Mouse (Mus musculus): ENCODE data around the gene Rtf1. TPM values are rescaled to one million over a fixed set of nuclear protein-coding genes. Genes with fewer than 3 reads are reported as not detected.
"Not testable (repeated sequence)": the region's sequence is repeated elsewhere in the genome, so short reads cannot be mapped to it uniquely, and the experiment has no call there.

Rtf1 gene
- polyA plus RNA-seq (2016; fragmentation: Nextera tagmentation; extraction: Ambion mirVana): 77.8 and 78.3 TPM in 2 replicates

DNA sequence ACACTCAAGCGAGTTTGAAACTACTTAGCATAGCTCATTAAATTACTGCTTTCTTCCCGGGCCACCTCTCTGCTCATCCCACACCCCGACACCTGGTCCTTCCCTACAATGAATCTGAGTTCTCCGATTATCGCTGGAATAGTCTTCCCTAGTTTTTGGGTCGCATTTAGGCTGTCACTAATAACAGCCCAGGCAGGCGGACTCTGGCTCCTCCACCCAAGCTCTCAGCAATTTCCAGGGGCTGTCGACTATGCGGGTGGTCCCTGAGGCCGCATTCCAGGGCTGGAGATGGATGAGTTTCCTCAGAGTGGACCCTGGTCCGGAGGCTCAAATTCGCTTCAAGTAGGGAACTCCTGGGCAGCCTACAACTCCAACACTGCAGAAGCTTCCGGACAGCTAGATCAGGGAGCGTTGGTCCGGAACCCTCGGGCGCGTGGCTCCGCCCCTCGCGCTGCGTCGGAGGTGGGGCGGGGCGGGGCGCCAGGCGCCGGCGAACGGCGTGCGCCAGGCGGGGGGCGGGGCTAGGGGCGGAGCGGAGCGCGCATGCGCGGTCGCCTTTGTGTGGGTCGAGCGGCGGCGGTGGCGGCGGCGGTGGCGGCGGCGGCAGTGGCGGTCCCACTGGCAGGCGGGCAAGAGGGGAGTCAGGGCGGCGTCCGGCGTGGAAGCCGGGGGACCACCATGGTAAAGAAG lies at the start of gene Rtf1:
Gene Rtf1 (plus strand): TSS at position 544 of the 690 bp plus-strand sequence.
- under 1% methylated on average over 47 of the region's 58 CpGs for WGBS
- Histone ChIP-seq H3K9me3 (replicated peaks) (no peaks in the 10 kb centered on the region), H3K4me3 (peak within 1 kb of the TSS; percentile 99), H3K4me2 (replicated peaks) (peak within 1 kb of the TSS; percentile 89), H3K4me1 (peaks cover 17% of the 10 kb centered on the region), H3K36me3 (no peaks in the 10 kb centered on the region), H3K27ac (peak within 1 kb of the TSS; percentile 77), H3K9ac (peak within 1 kb of the TSS; percentile 98), H3K27me3 (no peaks in the 10 kb centered on the region)
- ATAC-seq (ENCODE audit: low FRiP score): peak; percentile 95

DNA sequence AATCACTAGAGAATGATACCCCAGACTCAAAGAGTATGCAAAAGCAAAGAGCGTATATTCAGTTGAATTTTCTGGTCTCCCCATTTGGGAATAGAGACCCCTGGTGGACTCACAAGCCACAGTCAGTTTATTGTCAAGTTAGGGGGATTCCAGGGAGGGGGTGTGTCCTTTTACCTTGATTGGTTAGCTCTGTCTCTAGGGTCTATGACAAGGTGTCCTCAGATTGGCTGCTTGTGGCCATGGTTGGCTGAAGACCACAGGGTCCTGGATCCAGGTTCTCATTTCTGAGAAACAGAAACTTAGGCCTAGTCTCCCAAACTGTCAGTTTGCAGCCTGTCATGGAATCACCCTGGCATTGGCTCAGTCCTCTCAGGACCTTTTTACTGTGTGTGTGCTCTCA lies 38.1 kb upstream of the Rtf1 start:
- no peaks in the 10 kb centered on the region for H3K27me3 ChIP-seq
- ATAC-seq (ENCODE audit: low FRiP score): no peak
- H3K9me3 ChIP-seq (replicated peaks): no peaks in the 10 kb centered on the region
- WGBS: 91% methylated on average over 1 of the region's 1 CpGs
- no peak overlapping the region for H3K4me2 ChIP-seq (replicated peaks)
- peaks cover 68% of the 10 kb centered on the region for H3K36me3 ChIP-seq
- H3K27ac ChIP-seq: no peak overlapping the region
- no peak overlapping the region for H3K9ac ChIP-seq
- H3K4me3 ChIP-seq: no peak overlapping the region
- H3K4me1 ChIP-seq: no peaks in the 10 kb centered on the region

DNA sequence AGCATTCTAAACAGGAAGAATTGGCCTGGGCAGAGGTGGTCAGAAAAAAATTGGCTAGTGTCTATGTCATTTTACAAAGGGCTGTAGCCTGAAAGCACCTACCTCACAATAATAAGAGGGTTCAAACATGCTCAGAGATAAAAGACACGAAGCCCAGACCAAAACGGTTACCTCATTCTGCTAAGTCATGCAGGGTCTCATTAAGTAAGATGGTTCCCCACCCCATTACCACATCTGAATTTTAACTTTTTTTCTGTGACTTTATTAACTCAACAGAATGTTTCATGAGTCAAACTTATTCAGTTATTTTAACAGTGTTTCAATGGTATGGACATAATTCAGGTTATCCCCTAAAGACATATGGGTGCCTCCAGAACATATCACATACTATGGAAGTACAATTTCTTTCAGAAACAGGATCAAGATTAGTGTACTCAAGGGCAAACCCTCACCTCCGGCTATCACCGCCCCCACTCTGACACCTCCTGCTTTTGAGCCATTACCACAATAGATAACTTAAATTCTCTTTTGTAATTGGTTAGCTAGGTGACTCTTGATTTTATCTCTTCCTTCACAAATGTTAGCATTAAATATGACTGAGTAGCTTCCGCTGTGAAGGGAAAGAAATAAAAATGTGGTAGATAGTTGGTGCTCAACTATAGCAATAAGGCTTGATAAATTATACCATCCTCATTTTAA lies 33.5 kb upstream of the Rtf1 start:
- Histone ChIP-seq H3K27ac (no peak overlapping the region), H3K36me3 (peaks cover 74% of the 10 kb centered on the region), H3K4me3 (no peak overlapping the region), H3K9me3 (replicated peaks) (no peaks in the 10 kb centered on the region), H3K4me1 (no peaks in the 10 kb centered on the region), H3K27me3 (no peaks in the 10 kb centered on the region), H3K4me2 (replicated peaks) (no peak overlapping the region), H3K9ac (no peak overlapping the region)
- WGBS: 94% methylated on average over 5 of the region's 5 CpGs
- ATAC-seq (ENCODE audit: low FRiP score): no peak

DNA sequence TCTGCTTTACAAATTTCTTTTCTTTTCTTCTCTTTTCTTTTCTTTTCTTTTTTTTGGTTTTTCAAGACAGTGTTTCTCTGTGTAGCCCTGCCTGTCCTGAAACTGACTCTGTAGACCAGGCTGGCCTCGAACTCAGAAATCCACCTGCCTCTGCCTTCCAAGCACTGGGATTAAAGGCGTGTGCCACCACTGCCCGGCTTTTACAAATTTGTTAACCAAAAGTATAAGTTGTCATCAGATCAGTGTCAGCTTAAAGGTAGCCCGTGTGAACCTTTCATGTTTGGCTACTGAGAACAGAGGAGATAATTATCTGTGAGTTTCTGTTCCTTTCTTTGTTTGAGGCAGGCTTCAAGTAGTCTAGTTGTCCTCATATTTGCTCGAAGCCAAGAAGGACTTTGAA lies 30.6 kb upstream of the Rtf1 start:
- H3K36me3 ChIP-seq: peaks cover 77% of the 10 kb centered on the region
- ATAC-seq (ENCODE audit: low FRiP score): no peak
- H3K9me3 ChIP-seq (replicated peaks): no peaks in the 10 kb centered on the region
- no peaks in the 10 kb centered on the region for H3K27me3 ChIP-seq
- no peak overlapping the region for H3K4me2 ChIP-seq (replicated peaks)
- H3K9ac ChIP-seq: no peak overlapping the region
- no peaks in the 10 kb centered on the region for H3K4me1 ChIP-seq
- no peak overlapping the region for H3K4me3 ChIP-seq
- 93% methylated on average over 5 of the region's 5 CpGs for WGBS
- no peak overlapping the region for H3K27ac ChIP-seq

DNA sequence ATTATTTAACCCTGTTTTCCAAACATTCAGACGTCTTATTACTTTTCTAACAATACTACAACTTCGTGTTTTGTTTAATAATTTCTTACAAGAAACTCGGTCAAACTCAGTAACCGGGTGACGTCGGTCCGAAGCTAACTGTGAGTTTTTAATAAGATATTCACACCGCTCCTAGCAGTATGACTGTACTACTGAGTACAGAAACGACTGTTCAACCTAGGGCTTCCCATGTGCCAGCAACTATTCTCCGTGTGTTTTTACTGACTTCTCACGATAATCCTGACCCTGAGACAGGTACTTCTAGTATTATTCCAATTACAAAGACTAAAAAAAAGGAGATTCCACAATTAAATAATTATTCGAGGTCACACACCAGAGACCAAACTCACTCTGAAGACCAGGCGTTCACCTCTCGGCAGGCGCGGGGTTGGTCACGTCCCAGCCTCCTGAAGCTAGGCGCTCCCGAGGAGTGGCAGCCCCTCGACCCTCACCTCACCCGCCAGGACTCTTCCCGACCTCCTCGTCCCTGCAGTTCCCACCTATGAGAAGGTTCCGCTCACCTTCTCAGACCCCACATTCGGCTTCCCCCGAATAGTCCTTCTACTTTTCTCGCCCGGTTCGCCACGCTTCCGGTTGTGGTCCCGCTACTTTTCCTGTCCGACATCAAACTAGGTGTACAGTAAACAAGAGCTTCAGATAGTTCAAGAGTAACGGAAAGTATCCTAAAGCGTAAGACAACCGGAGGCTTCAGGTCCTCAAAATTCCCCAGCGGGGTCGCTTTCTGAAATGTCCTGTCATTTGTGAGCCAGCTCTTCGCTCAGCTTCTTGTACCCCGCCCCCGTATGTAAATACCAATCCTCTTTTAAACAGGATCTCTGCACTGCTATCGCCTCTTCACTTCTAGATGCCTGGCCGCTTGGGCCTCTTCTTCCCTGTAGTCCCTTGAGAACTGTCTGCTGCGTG lies 12.4 kb upstream of the Rtf1 start, which contains the start of gene Ndufaf1:
Gene Ndufaf1 (minus strand): TSS at position 608 of the 963 bp plus-strand sequence.
- Histone ChIP-seq H3K4me2 (replicated peaks) (peak within 1 kb of the TSS; percentile 79), H3K9ac (peak within 1 kb of the TSS; percentile 77), H3K27ac (no peak within 1 kb of the TSS), H3K4me1 (peaks cover 10% of the 10 kb centered on the region), H3K4me3 (peak within 1 kb of the TSS; percentile 67), H3K27me3 (no peaks in the 10 kb centered on the region), H3K36me3 (peaks cover 21% of the 10 kb centered on the region), H3K9me3 (replicated peaks) (no peaks in the 10 kb centered on the region)
- ATAC-seq (ENCODE audit: low FRiP score): peak; percentile 67
- WGBS: 2% methylated on average over 44 of the region's 44 CpGs

DNA sequence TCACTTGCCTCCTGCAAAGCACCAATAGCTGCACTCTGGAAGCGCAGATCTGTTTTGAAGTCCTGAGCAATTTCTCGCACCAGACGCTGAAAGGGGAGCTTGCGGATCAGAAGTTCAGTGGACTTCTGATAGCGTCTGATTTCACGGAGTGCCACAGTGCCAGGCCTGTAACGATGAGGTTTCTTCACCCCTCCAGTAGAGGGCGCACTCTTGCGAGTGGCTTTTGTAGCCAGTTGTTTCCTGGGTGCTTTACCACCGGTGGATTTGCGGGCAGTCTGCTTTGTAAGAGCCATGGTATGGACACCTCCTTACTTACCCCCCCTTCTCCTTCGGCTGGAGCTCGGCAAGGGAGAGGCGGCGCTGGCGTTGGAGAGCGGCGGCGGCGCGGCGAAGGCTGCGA lies 9.1 kb upstream of the Rtf1 start:
- not testable (repeated sequence) for ATAC-seq (ENCODE audit: low FRiP score)

DNA sequence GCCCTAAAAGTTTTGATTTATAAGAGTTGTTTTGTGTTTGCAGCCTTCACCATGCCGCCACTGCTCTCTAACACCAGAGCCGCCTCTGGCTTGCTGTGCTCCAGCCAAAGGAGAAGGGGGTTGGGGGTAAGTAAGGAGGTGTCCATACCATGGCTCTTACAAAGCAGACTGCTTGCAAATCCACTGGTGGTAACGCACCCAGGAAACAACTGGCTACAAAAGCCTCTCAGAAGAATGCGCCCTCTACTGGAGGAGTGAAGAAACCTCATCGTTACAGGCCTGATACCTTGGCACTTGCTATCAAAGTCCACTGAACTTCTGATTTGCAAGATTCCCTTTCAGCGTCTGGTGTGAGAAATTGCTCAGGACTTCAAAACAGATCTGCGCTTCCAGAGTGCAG lies 5.9 kb upstream of the Rtf1 start:
- 16% methylated on average over 7 of the region's 7 CpGs for WGBS
- Histone ChIP-seq H3K36me3 (no peaks in the 10 kb centered on the region), H3K4me2 (replicated peaks) (no peak overlapping the region), H3K4me3 (no peak overlapping the region), H3K9me3 (replicated peaks) (no peaks in the 10 kb centered on the region), H3K9ac (no peak overlapping the region), H3K27ac (no peak overlapping the region), H3K4me1 (peaks cover under 1% of the 10 kb centered on the region; the same call in 1 of the 2 replicates), H3K27me3 (no peaks in the 10 kb centered on the region)
- no peak for ATAC-seq (ENCODE audit: low FRiP score)

More for the DNA sequence above, 9.1 kb upstream of the Rtf1 start:
- WGBS: 76% methylated on average over 22 of the region's 23 CpGs
- H3K4me2 ChIP-seq (replicated peaks); H3K4me1 ChIP-seq; H3K27me3 ChIP-seq; H3K9me3 ChIP-seq (replicated peaks); H3K27ac ChIP-seq; H3K4me3 ChIP-seq; H3K9ac ChIP-seq; H3K36me3 ChIP-seq: not testable (repeated sequence)

DNA sequence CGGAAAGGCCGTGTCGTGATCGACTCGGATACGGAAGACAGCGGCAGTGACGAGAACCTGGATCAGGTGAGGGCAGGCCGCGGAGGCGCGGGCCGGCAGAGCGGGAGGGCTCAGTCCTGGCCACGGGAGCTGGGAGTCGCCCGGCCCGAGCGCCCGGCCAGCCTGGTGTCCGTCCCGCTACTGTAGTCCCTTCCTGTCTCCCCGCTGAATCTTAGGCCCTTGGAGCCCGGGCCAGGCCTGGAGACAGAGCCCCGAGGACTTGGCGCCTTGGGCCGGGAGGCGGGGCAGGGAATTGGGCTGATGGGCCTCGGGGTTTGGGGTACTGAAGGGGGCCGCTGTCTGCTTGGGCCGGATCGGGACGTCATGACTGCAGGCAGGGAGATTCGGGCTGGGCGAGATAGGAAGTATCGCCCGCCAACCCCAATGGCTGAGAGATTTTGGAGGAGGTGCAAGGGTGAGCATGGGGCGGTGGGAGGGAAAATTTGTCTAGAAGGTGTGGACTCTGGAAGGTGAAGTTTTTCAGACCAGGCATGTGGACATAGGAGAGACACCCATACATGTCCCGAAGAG lies 432 bp downstream of the Rtf1 start:
- peak; percentile 89 for ATAC-seq (ENCODE audit: low FRiP score)

DNA sequence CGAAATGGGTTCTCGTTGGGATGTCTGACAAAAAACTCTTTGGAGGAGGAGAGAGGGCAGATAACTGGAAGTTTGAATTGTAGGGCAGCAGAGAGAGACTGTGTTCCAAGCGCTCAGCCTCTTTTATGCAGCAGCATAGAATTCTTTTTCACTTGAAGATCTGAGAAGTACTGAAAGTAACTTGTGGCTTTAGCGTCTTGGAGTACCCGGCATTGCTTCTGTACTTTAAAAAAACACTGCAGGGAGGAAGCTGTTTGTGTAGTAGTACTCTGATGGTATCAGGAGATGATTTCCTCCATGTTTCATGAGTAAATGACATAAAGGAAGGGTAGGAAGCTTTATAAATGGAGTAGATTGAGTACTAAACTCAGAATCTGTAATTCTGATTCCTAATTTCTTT lies 963 bp downstream of the Rtf1 start:
- WGBS: 6% methylated on average over 5 of the region's 5 CpGs

More for the DNA sequence above, 432 bp downstream of the Rtf1 start:
- Histone ChIP-seq H3K9me3 (replicated peaks) (no peaks in the 10 kb centered on the region), H3K27me3 (no peaks in the 10 kb centered on the region), H3K4me3 (peak overlapping the region; percentile 99), H3K27ac (peak overlapping the region; percentile 77), H3K9ac (peak overlapping the region; percentile 98), H3K4me1 (peaks cover 17% of the 10 kb centered on the region), H3K4me2 (replicated peaks) (peak overlapping the region; percentile 89), H3K36me3 (no peaks in the 10 kb centered on the region)
- WGBS: under 1% methylated on average over 35 of the region's 39 CpGs

DNA sequence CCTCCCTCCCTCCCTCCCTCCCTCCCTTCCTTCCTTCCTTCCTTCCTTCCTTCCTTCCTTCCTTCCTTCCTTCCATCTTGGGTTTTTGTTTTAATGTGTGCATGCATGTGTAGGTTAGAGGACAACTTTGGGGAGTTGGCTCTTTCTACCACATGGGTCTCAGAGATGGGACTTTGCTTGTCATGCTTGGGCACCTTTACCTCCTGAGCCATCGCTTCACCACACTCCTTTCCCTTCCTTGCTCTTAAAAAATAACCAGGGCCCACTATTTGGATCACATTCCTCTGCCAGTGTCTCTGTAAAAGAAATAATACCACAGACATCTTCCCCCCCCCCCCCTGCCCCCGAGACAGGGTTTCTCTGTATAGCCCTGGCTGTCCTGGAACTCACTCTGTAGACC lies 8.8 kb downstream of the Rtf1 start:
- Histone ChIP-seq H3K27me3 (no peaks in the 10 kb centered on the region), H3K4me1 (no peaks in the 10 kb centered on the region), H3K36me3 (peaks cover 12% of the 10 kb centered on the region; the same call in 1 of the 2 replicates), H3K9ac (no peak overlapping the region), H3K9me3 (replicated peaks) (no peaks in the 10 kb centered on the region), H3K27ac (no peak overlapping the region), H3K4me2 (replicated peaks) (no peak overlapping the region), H3K4me3 (no peak overlapping the region)
- WGBS: 93% methylated on average over 2 of the region's 2 CpGs
- no peak for ATAC-seq (ENCODE audit: low FRiP score)

More for the DNA sequence above, 963 bp downstream of the Rtf1 start:
- H3K27ac ChIP-seq: no peak overlapping the region
- no peaks in the 10 kb centered on the region for H3K27me3 ChIP-seq
- H3K9me3 ChIP-seq (replicated peaks): no peaks in the 10 kb centered on the region
- no peaks in the 10 kb centered on the region for H3K36me3 ChIP-seq
- H3K4me2 ChIP-seq (replicated peaks): peak overlapping the region; percentile 89
- H3K4me3 ChIP-seq: peak overlapping the region; percentile 99
- no peak for ATAC-seq (ENCODE audit: low FRiP score)
- peak overlapping the region; percentile 98 for H3K9ac ChIP-seq
- peaks cover 17% of the 10 kb centered on the region for H3K4me1 ChIP-seq

DNA sequence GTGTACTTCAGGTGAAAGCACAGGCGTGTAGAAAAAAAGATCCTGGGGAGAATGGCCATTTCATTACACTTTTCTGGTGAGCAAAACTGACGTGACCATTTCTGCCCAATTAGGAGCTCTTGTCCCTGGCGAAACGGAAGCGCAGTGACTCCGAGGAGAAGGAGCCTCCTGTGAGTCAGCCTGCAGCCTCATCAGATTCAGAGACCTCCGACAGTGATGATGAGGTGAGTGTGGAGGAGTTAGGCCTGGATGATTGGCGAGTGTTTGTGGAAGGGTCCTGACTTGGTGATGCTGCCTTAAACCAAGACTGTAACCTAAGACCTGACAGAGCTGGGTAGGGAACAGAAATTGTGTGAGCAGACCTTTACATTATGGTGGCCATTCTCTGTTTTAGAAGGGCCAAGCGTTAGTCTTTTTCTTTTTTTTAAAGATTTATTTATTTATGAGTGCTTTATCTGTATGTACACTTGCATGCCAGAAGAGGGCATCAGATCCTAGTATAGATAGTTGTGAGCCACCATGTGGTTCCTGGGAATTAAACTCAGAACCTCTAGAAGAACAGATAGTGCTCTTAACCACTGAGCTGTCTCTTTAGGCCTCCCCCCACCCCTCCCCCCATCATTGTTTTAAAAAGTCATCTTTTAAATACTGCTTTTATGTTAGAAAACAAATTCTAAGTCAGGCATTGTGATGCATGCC lies 17.3 kb downstream of the Rtf1 start:
- no peak for ATAC-seq (ENCODE audit: low FRiP score)
- Histone ChIP-seq H3K4me3 (no peak overlapping the region), H3K9me3 (replicated peaks) (no peaks in the 10 kb centered on the region), H3K27ac (no peak overlapping the region), H3K27me3 (no peaks in the 10 kb centered on the region), H3K4me1 (no peaks in the 10 kb centered on the region), H3K36me3 (peaks cover 20% of the 10 kb centered on the region), H3K4me2 (replicated peaks) (no peak overlapping the region), H3K9ac (no peak overlapping the region)
- WGBS: 81% methylated on average over 9 of the region's 9 CpGs

Data from hindbrain, embryonic 12.5 days (tissue).